Mouse (Mus musculus): ENCODE data around the gene Gpr155.

DNA sequence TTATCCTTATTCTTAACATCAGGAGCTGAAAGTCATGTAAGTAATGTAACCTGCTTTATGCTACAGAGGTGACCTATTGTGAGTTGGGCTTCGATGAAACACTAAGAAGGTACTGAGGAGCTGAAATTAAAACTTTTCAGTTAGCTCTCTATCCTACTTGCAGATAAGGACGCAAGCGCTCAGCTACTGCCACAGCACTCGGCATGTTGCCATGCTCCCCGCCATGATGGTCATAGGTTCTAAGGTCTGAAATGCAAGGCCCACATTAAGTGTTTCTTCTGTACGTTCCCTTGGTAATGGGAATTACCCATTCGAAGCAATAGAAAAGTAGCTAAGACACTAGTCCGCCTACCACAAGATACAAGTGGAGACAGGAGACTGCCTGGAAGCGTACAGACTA is 83.7 kb downstream of the Gpr155 start:
- TF ChIP-seq EP300 (IDR thresholded peaks at IDR 0.05) (no peak), CTCF (IDR thresholded peaks at IDR 0.05) (no peak)

Data from lung, postnatal 0 days (tissue).